Mouse (Mus musculus) brain, embryonic 18.5 days (tissue): ENCODE measurements around the gene Slc7a15.

Experiments
- DNase-seq: peaks from one replicate; pipeline ENCODE4 v3.0.0-alpha.2; 2012; ENCODE audit warnings: low read depth, low spot score

Gene Slc7a15

DNA sequence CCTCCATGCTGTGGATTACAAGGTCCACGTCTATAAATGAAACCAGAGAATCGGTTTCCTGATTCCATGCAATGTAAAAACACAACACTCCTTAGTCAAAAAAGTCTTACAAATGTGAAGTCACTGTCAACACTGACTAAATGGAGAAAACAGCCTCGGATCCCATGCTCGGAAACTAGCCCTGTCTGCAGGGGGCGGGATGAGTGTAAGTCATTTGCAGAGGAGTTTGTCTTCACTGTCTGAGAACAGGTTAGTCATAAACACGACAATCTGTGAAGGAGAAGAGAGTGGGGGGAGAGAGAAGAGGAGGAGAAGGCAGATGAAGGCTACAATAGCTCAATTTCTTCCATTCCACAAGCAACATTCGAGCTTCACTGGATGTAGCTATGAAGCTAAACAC is 113.6 kb downstream of the Slc7a15 start:
- DNase-seq: no peak

- no peak for DNase-seq
Measured at GRCm38 (mm10) chr12:8482169-8482568, 116.7 kb downstream of the Slc7a15 start.
